In genomic region chr9:122687170-122687569, GRCm38 (mm10) we compare ENCODE assay signal across 9 mouse cellular contexts. TPM values are rescaled to one million over a fixed set of nuclear protein-coding genes. Genes with fewer than 3 reads are reported as not detected.
DNase-seq lines count a peak whose midpoint lies in the region; ATAC-seq and TF ChIP-seq lines count a peak whose summit lies in the region.
"Had no signal": no experiment of that assay in that cellular context is flagged by ENCODE, and none has a peak within 500 bp of the region (broad histone marks: within the 10 kb centered on the region; RNA-seq: fewer than 3 reads in every experiment).

No protein-coding gene starts in this region.

- H3K27ac ChIP-seq in midbrain, postnatal 0 days (ENCODE audit: low read depth, low read length) = no peak overlapping the region
- no peak overlapping the region for H3K27ac ChIP-seq in midbrain, embryonic 15.5 days
- H3K27ac ChIP-seq in cortical plate, adult 2 months (ENCODE audit: insufficient read depth, low read length) = no peak overlapping the region
- H3K27ac ChIP-seq in midbrain, embryonic 16.5 days (ENCODE audit: low read length) = no peak overlapping the region
- H3K27ac ChIP-seq: hindbrain, embryonic 15.5 days had no signal

- peak; percentile 4 to 40 for DNase-seq in heart, adult 18-20 months
- DNase-seq in heart, adult 11 months = no peak
- peak; percentile 67 for DNase-seq in midbrain, postnatal 0 days (ENCODE audit: low spot score)
- DNase-seq in lung, postnatal 14 days = peak; percentile 28
- no peak for DNase-seq in spleen, postnatal 36 days (ENCODE audit: low spot score in 2 of 2)

- ATAC-seq in midbrain, postnatal 0 days (ENCODE audit: low FRiP score) = no peak
- no peak for ATAC-seq in midbrain, embryonic 15.5 days (replicated peaks)
- ATAC-seq in midbrain, embryonic 16.5 days = no peak

- H3K27me3 ChIP-seq in midbrain, postnatal 0 days (ENCODE audit: insufficient read depth, low read length) = no peaks in the 10 kb centered on the region
- H3K27me3 ChIP-seq in midbrain, embryonic 15.5 days (replicated peaks) = 0 out of 2 replicates have a peak, but pooled peaks cover 4% of the 10 kb centered on the region
- no peaks in the 10 kb centered on the region for H3K27me3 ChIP-seq in midbrain, embryonic 16.5 days (ENCODE audit: control insufficient read depth, insufficient read depth, low read depth, low read length)
- H3K27me3 ChIP-seq: hindbrain, embryonic 15.5 days had no signal

- H3K4me2 ChIP-seq in midbrain, postnatal 0 days (ENCODE audit: low read depth, low read length, poor library complexity, severe bottlenecking) = no peak overlapping the region
- H3K4me2 ChIP-seq in midbrain, embryonic 15.5 days = no peak overlapping the region
- H3K4me2 ChIP-seq in midbrain, embryonic 16.5 days (ENCODE audit: low read length) = no peak overlapping the region
- H3K4me2 ChIP-seq: hindbrain, embryonic 15.5 days had no signal

- peak; percentile 75 for TF ChIP-seq CTCF in midbrain, postnatal 0 days (IDR thresholded peaks at IDR 0.05)
- peak; percentile 56 for TF ChIP-seq CTCF in cortical plate, adult 2 months (IDR thresholded peaks at IDR 0.05; ENCODE audit: extremely low read depth, insufficient read depth, low read length)

- H3K9me3 ChIP-seq in midbrain, postnatal 0 days (ENCODE audit: low read length) = no peaks in the 10 kb centered on the region
- no peaks in the 10 kb centered on the region for H3K9me3 ChIP-seq in midbrain, embryonic 15.5 days
- H3K9me3 ChIP-seq in midbrain, embryonic 16.5 days (replicated peaks; ENCODE audit: control insufficient read depth, low read length, poor library complexity, severe bottlenecking) = no peaks in the 10 kb centered on the region
- H3K9me3 ChIP-seq: hindbrain, embryonic 15.5 days had no signal

- no peaks in the 10 kb centered on the region for H3K4me1 ChIP-seq in midbrain, postnatal 0 days (ENCODE audit: insufficient read depth, low read length)
- H3K4me1 ChIP-seq in midbrain, embryonic 15.5 days = no peaks in the 10 kb centered on the region
- no peaks in the 10 kb centered on the region for H3K4me1 ChIP-seq in cortical plate, adult 2 months (ENCODE audit: control insufficient read depth, insufficient read depth, low read length)
- H3K4me1 ChIP-seq in midbrain, embryonic 16.5 days (ENCODE audit: control insufficient read depth, insufficient read depth, low read length) = no peaks in the 10 kb centered on the region
- H3K4me1 ChIP-seq: hindbrain, embryonic 15.5 days had no signal

- peaks cover 5% of the 10 kb centered on the region; the same call in 1 of the 2 replicates for H3K36me3 ChIP-seq in midbrain, postnatal 0 days (ENCODE audit: insufficient read depth, low read length)
- H3K36me3 ChIP-seq in midbrain, embryonic 15.5 days (replicated peaks) = no peaks in the 10 kb centered on the region
- H3K36me3 ChIP-seq in midbrain, embryonic 16.5 days (ENCODE audit: control insufficient read depth, insufficient read depth, low read length) = no peaks in the 10 kb centered on the region

- H3K9ac ChIP-seq in midbrain, postnatal 0 days (replicated peaks; ENCODE audit: low read length, poor library complexity, severe bottlenecking) = no peak overlapping the region
- H3K9ac ChIP-seq in midbrain, embryonic 15.5 days = no peak overlapping the region
- H3K9ac ChIP-seq in midbrain, embryonic 16.5 days (ENCODE audit: low read depth, low read length) = no peak overlapping the region
- H3K9ac ChIP-seq: hindbrain, embryonic 15.5 days had no signal

- WGBS in midbrain, postnatal 0 days = 18% methylated on average over 4 of the region's 4 CpGs
- WGBS in midbrain, embryonic 15.5 days = 18% methylated on average over 4 of the region's 4 CpGs
- WGBS in midbrain, embryonic 16.5 days = 15% methylated on average over 4 of the region's 4 CpGs

- TF ChIP-seq POLR2A in cortical plate, adult 2 months (IDR thresholded peaks at IDR 0.05; ENCODE audit: extremely low read depth, insufficient read depth, low read length) = no peak

- H3K4me3 ChIP-seq in midbrain, postnatal 0 days (ENCODE audit: low read depth, low read length) = no peak overlapping the region
- no peak overlapping the region for H3K4me3 ChIP-seq in midbrain, embryonic 15.5 days
- no peak overlapping the region for H3K4me3 ChIP-seq in cortical plate, adult 2 months (ENCODE audit: insufficient read depth, low read length)
- H3K4me3 ChIP-seq in midbrain, embryonic 16.5 days (ENCODE audit: low read depth, low read length) = no peak overlapping the region
- H3K4me3 ChIP-seq: hindbrain, embryonic 15.5 days had no signal

RNA-seq across cellular contexts. Expression of gene Topaz1, which starts 60.0 kb away (rescaled TPM):
- total RNA-seq in heart, adult 18-20 months (2021) = not detected
- total RNA-seq in midbrain, postnatal 0 days (2014; rRNA removed) = not detected in 2 replicates
- polyA plus RNA-seq in midbrain, postnatal 0 days (2015; fragmentation: Nextera tagmentation; extraction: Ambion mirVana) = not detected in 2 replicates
- not detected in 2 replicates for polyA plus RNA-seq in midbrain, embryonic 15.5 days (2015; fragmentation: Nextera tagmentation; extraction: Ambion mirVana)
- not detected in 2 replicates for polyA plus RNA-seq in cortical plate, adult 2 months (2012; rRNA removed)
- not detected in 2 replicates for polyA plus RNA-seq in midbrain, embryonic 16.5 days (2015; fragmentation: Nextera tagmentation; extraction: Ambion mirVana)
- polyA plus RNA-seq: hindbrain, embryonic 15.5 days had no signal

Comparison
In these comparisons a context has a peak if more than half of its experiments do, and no peak if none do; other contexts are left out.
1. DNase-seq: peak in heart, adult 18-20 months (2 of 2), midbrain, postnatal 0 days (single experiment) and lung, postnatal 14 days (single experiment); none in heart, adult 11 months (single experiment) and spleen, postnatal 36 days (0 of 2).